Mouse (Mus musculus): Measurements from ENCODE around the gene Lcor.

DNA sequence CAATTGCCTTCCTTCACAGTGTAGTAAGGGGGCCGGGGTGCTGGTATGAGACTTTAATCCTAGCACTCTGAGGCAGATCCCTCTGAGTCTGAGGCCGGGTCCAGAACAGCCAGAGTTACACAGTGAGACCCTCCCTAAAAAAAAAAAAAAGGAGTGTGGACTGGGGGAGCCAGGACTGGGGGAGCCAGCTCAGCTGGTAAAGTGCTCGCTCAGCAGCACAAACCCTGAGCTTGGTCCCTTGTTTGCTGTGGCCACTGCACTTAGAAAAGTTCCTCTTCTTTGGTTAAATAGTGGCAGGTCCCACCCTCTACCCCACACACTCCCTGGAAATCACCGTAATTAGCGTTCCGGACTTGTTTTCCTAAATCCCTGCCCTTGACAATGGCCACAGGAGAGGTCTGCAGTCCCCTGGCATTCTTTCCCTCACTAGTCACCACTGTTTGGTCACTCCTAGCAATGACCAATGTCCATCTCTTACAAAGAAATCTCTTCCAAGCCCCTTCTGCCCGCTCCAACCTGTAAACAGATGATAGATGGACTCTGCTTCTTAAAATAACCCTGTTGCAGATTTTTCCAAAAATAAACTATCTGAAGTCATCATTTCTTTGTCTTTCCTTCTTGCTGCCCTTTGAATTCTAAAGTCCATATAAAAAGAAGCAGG is 32.9 kb upstream of the Lcor start:
- TF ChIP-seq POLR2A (IDR thresholded peaks at IDR 0.05; ENCODE audit: insufficient read depth, low read depth, low read length) (no peak), CTCF (IDR thresholded peaks at IDR 0.05; ENCODE audit: insufficient read depth, low read depth, low read length) (no peak)

Measured in olfactory bulb, adult 2 months (tissue).